In genomic region chr8:108990537-108990936, GRCm38 (mm10) we compare ENCODE assay signal across 19 mouse cellular contexts.
A peak's percentile ranks its signal among the peaks of the same experiment; 100 is the strongest.
DNase-seq lines count a peak whose midpoint lies in the region; ATAC-seq and TF ChIP-seq lines count a peak whose summit lies in the region.
"Had no signal": no experiment of that assay in that cellular context is flagged by ENCODE, and none has a peak within 500 bp of the region (broad histone marks: within the 10 kb centered on the region; RNA-seq: fewer than 3 reads in every experiment).

No protein-coding gene starts in this region.

- peak; percentile 76 for DNase-seq in midbrain, embryonic 11.5 days (ENCODE audit: low spot score, missing footprints)
- peak; percentile 20 to 33 (median 27) for DNase-seq in liver, embryonic 14.5 days (ENCODE audit: low read depth in 3 of 3, low spot score in 3 of 3)
- DNase-seq in cerebellum, adult 2 months = no peak
- DNase-seq in urinary bladder, postnatal 25 days (ENCODE audit: low spot score) = no peak
- DNase-seq in thymus, postnatal 25 days = no peak
- DNase-seq: adrenal gland, postnatal 36 days; B cell, adult 2 months; cerebellum, adult 8-10 months; right cerebral cortex, postnatal 14 days had no signal

- H3K36me3 ChIP-seq in midbrain, embryonic 11.5 days (ENCODE audit: control insufficient read depth, insufficient read depth, low read length) = no peaks in the 10 kb centered on the region
- H3K36me3 ChIP-seq in midbrain, embryonic 15.5 days (replicated peaks) = no peaks in the 10 kb centered on the region
- H3K36me3 ChIP-seq in limb, embryonic 12.5 days = no peaks in the 10 kb centered on the region
- H3K36me3 ChIP-seq in liver, embryonic 14.5 days (replicated peaks; ENCODE audit: control insufficient read depth, insufficient read depth, low read depth) = no peaks in the 10 kb centered on the region
- H3K36me3 ChIP-seq: limb, embryonic 15.5 days had no signal

- no peak for TF ChIP-seq POLR2A in cerebellum, adult 2 months (IDR thresholded peaks at IDR 0.05; ENCODE audit: borderline replicate concordance, insufficient read depth, low read length)

- no peak for ATAC-seq in midbrain, embryonic 11.5 days (ENCODE audit: low FRiP score)
- ATAC-seq in midbrain, embryonic 15.5 days (replicated peaks) = no peak
- ATAC-seq in limb, embryonic 12.5 days (ENCODE audit: insufficient number of reproducible peaks, insufficient read depth, low FRiP score, low TSS enrichment, low read depth) = no peak
- peak; percentile 53; the same call in 1 of the 2 replicates for ATAC-seq in liver, embryonic 14.5 days (ENCODE audit: insufficient read depth)
- ATAC-seq: activated CD4-positive, CD25-positive, alpha-beta regulatory T cell, adult 4 months; forebrain, embryonic 16.5 days; inflammation-experienced regulatory T-cells, adult 6 months; Patski had no signal

- WGBS in midbrain, embryonic 11.5 days = 87% methylated on average over 6 of the region's 6 CpGs
- WGBS in midbrain, embryonic 15.5 days = 88% methylated on average over 6 of the region's 6 CpGs
- 57% methylated on average over 6 of the region's 6 CpGs for WGBS in limb, embryonic 12.5 days
- WGBS in liver, embryonic 14.5 days (ENCODE audit: insufficient replicate concordance) = 59% methylated on average over 6 of the region's 6 CpGs
- 73% methylated on average over 6 of the region's 6 CpGs for WGBS in cerebellum, adult 2 months

- no peak overlapping the region for H3K9ac ChIP-seq in midbrain, embryonic 11.5 days (ENCODE audit: low read length)
- H3K9ac ChIP-seq in midbrain, embryonic 15.5 days = no peak overlapping the region
- no peak overlapping the region for H3K9ac ChIP-seq in limb, embryonic 12.5 days (replicated peaks)
- H3K9ac ChIP-seq in liver, embryonic 14.5 days (replicated peaks) = no peak overlapping the region
- H3K9ac ChIP-seq: limb, embryonic 15.5 days had no signal

- H3K4me1 ChIP-seq in midbrain, embryonic 11.5 days (ENCODE audit: control insufficient read depth, insufficient read depth, low read length) = no peaks in the 10 kb centered on the region
- no peaks in the 10 kb centered on the region for H3K4me1 ChIP-seq in midbrain, embryonic 15.5 days
- H3K4me1 ChIP-seq in limb, embryonic 12.5 days (replicated peaks) = peaks cover 16% of the 10 kb centered on the region; the same call in 1 of the 2 replicates
- peaks cover 0 to 4% of the 10 kb centered on the region in 2 experiments; a peak in 1 of 4 replicates for H3K4me1 ChIP-seq in liver, embryonic 14.5 days (replicated peaks; ENCODE audit: control insufficient read depth in 2 of 2, insufficient read depth in 2 of 2, low read length in 1 of 2)
- no peaks in the 10 kb centered on the region for H3K4me1 ChIP-seq in cerebellum, adult 2 months (ENCODE audit: control insufficient read depth, insufficient read depth, low read length)
- H3K4me1 ChIP-seq: limb, embryonic 15.5 days had no signal

- no peaks in the 10 kb centered on the region for H3K9me3 ChIP-seq in midbrain, embryonic 11.5 days (ENCODE audit: control insufficient read depth, low read length)
- H3K9me3 ChIP-seq in midbrain, embryonic 15.5 days = no peaks in the 10 kb centered on the region
- no peaks in the 10 kb centered on the region for H3K9me3 ChIP-seq in limb, embryonic 12.5 days
- H3K9me3 ChIP-seq in liver, embryonic 14.5 days (ENCODE audit: control insufficient read depth, low read length) = no peaks in the 10 kb centered on the region
- H3K9me3 ChIP-seq: limb, embryonic 15.5 days had no signal

- no peak for TF ChIP-seq CTCF in liver, embryonic 14.5 days (IDR thresholded peaks at IDR 0.05; ENCODE audit: low read depth)
- no peak for TF ChIP-seq CTCF in cerebellum, adult 2 months (IDR thresholded peaks at IDR 0.05; ENCODE audit: borderline replicate concordance, insufficient read depth, low read depth, low read length)

- peak; percentile 24; the same call in 1 of the 2 replicates for TF ChIP-seq EP300 in liver, embryonic 14.5 days (IDR thresholded peaks at IDR 0.05; ENCODE audit: low read depth)

- no peak overlapping the region for H3K27ac ChIP-seq in midbrain, embryonic 11.5 days (ENCODE audit: low read depth, low read length)
- no peak overlapping the region for H3K27ac ChIP-seq in midbrain, embryonic 15.5 days
- H3K27ac ChIP-seq in limb, embryonic 12.5 days = peak overlapping the region; percentile 53
- no peak overlapping the region for H3K27ac ChIP-seq in liver, embryonic 14.5 days
- no peak overlapping the region for H3K27ac ChIP-seq in cerebellum, adult 2 months (ENCODE audit: insufficient read depth, low read length)
- H3K27ac ChIP-seq: layer of hippocampus, adult 2 months; left cerebral cortex, adult 2 months; limb, embryonic 15.5 days had no signal

- H3K27me3 ChIP-seq in midbrain, embryonic 11.5 days (ENCODE audit: control insufficient read depth, insufficient read depth, low read length) = no peaks in the 10 kb centered on the region
- no peaks in the 10 kb centered on the region for H3K27me3 ChIP-seq in midbrain, embryonic 15.5 days (replicated peaks)
- H3K27me3 ChIP-seq in limb, embryonic 12.5 days = no peaks in the 10 kb centered on the region
- H3K27me3 ChIP-seq in liver, embryonic 14.5 days (ENCODE audit: control insufficient read depth, insufficient read depth, low read length) = no peaks in the 10 kb centered on the region
- no peaks in the 10 kb centered on the region for H3K27me3 ChIP-seq in cerebellum, adult 2 months (ENCODE audit: control insufficient read depth, insufficient read depth, low read length)
- H3K27me3 ChIP-seq: limb, embryonic 15.5 days had no signal

- H3K4me3 ChIP-seq in midbrain, embryonic 11.5 days (ENCODE audit: low read depth, low read length) = no peak overlapping the region
- no peak overlapping the region for H3K4me3 ChIP-seq in midbrain, embryonic 15.5 days
- H3K4me3 ChIP-seq in limb, embryonic 12.5 days (replicated peaks) = no peak overlapping the region
- no peak overlapping the region for H3K4me3 ChIP-seq in liver, embryonic 14.5 days (ENCODE audit: insufficient read depth in 1 of 2, low read depth in 2 of 2, low read length in 2 of 2)
- H3K4me3 ChIP-seq in cerebellum, adult 2 months (replicated peaks; ENCODE audit: insufficient read depth, low read depth, low read length) = no peak overlapping the region
- H3K4me3 ChIP-seq: erythroblast, embryonic 14.5 days; layer of hippocampus, adult 2 months; left cerebral cortex, adult 2 months; limb, embryonic 15.5 days had no signal

- no peak overlapping the region for H3K4me2 ChIP-seq in midbrain, embryonic 11.5 days
- no peak overlapping the region for H3K4me2 ChIP-seq in midbrain, embryonic 15.5 days
- H3K4me2 ChIP-seq in limb, embryonic 12.5 days = no peak overlapping the region
- no peak overlapping the region for H3K4me2 ChIP-seq in liver, embryonic 14.5 days (ENCODE audit: low read depth)
- H3K4me2 ChIP-seq: limb, embryonic 15.5 days had no signal

Comparison
In these comparisons a context has a peak if more than half of its experiments do, and no peak if none do; other contexts are left out.
1. DNase-seq: peak in midbrain, embryonic 11.5 days (single experiment) and liver, embryonic 14.5 days (3 of 3); none in cerebellum, adult 2 months (0 of 2), urinary bladder, postnatal 25 days (single experiment) and thymus, postnatal 25 days (single experiment).